Mouse (Mus musculus): Measurements from ENCODE around the gene Spon1.

Gene Spon1

DNA sequence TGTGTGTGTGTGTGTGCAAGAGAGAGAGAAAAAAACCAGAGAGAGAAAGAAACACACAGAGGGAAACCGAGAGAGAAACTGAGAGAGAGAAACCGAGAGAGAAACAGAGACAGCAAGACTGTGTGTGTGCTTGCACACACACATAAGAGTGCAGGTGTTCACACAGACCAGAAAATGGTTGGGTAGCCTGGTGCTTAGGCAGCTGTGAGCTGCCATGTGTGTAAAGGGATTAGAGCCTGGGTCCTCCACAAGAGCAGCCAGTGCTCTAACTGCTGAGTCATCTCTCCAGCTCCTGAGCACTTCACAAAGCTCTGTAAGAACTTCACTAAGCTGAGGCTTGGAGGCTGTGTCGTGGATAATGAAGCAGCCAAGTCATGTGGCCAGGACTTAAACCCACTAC is 80.8 kb downstream of the Spon1 start:
- no peak for DNase-seq

DNA sequence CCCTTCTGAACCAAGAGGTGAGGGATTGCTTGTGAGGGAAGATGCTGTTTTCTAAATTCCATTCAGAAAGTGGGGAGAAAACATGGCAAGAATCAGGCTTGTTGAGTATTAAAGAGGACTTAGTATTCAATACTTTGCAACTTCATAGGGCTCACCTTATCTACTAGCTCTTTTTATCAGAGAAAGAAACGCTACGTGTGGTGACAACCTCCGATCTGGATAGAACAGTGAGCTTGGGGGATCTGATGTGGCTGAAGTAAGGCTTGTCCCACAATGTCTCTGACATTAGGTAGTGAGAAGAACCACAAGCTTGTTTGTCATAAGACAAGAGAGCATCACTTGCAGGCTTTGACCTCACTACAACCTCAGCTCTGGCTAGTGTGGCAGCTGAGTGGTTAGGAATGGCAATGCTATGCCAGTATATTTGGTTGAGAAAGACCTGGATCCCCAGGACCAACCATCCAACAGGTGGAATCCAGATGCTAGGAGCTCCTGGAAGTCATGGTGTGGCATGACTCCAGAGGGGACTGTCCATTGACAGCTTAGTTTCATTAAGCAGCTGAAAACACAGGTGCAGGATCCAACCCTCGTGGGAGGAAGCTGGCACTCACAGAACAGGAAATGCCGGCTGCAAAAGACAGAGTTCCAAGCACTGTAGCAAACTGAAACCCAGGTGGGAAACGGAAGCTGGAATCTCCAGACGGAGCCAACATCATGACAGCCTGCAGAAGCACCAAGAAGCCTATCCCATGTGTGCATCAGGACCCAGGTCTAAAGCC is 81.4 kb downstream of the Spon1 start:
- DNase-seq = no peak

DNA sequence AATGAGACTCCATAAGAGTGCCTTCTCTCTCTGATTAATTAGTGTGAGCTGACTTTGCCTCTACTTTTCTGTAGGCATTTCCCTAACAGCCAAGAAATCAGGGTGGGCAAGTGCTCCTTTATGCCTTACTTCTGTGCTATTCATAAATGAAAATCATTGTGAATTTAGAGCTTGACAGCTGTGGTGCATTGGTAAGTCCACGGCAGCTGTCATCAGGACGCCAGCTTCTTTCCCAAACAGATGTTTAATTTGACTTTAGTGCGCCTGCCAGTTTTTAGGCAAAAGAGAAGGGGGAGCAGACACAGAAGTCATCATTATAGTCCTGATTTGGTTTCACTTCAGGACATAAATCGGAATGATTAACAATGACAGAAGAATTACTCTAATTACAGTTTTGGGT is 84.6 kb downstream of the Spon1 start:
- DNase-seq = no peak

DNA sequence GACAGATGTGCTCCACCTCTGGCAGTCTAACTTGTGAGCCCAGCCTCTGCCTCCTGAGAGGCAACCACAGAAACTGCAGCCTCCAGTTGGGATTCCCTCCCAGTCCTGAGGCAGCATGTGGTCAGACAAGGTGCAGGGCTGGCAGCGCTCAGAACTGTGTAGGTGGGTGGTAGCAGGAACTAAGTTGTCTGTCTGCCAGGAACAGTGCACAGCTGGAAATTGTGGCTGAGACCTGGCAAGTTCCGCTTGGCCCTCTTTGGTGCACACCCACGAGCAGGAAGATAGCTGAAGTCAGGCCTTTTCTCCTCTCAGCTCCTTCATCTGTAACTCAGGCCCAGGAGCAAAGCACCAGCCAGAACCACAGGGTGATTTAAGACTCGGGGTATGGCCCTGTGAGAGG is 89.6 kb downstream of the Spon1 start:
- no peak for DNase-seq

DNA sequence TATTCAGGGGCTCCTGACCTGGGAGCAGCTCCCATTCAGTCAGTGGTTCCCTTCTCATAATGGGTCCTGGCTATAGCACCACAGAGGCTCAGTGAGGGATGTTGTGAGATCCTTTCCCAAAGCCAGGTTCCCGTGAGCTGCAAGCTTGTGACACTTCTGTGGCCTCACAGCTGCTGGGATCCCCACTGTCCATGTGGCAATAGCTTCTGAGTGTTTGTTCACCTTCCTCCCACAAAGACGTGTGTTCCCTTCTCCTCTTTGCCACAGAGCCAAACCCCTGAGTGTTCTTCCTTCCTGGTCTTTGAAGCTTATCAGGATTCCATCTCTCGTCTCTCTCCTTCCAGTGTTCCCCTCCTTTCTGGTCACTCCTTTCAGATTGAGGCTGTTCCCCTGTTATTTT is 90.3 kb downstream of the Spon1 start:
- no peak for DNase-seq

DNA sequence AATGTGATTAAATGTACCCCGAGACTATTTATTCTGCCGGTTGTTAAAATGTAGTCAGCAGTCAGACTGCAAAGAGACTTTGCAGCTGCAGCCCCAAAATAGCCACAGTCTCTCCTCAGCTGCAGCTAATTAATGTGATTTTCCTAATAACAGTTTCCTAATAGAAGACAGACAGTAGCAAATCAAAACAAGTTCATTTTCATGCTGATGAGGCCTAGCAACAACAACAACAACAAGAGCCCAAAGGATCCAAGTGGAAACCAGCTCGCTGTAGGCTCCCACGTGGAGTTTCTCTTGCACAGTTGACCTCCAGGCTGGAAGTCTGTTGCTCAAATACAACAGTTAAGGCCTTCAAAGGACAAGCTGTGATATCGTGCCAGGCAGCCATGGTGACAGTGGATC is 93.7 kb downstream of the Spon1 start:
- DNase-seq = no peak

DNA sequence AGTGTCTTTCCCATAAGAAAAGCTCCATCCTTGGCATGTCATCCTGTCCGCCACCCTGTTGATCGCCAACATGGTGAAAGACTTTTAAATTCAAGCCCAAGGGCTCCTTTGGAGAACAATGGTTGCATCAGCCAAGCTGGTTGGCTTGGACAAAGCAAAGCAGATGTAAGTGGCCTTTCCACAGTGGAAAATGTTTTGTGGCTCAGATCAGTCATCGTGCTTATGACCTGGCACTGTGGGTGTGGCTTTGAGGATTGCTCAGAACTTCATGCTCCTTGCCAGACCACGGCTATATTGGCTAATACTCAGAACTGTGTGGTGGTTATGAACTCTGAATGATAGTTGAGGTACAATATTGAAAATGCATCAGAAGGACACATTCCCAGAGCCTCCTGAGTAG is 96.2 kb downstream of the Spon1 start:
- DNase-seq = no peak

DNA sequence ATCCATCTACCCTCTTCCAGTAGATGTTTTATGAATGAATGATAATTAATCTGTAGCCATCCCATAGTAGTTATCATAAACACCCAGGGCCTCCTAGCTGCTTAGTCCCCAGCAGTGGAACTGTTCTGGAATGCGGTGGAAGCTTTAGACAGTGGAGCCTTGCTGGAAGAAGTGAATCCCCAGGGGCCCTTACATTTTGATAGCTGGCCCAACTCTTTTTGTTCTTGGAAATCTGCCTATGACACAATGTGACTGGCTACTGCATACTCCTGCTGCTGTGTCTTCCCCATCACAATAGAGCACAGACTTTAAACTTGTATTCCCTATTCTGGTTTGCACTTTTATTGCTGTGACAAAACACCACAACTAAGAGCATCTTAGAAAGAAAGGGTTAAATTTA is 107.0 kb downstream of the Spon1 start:
- no peak for DNase-seq

DNA sequence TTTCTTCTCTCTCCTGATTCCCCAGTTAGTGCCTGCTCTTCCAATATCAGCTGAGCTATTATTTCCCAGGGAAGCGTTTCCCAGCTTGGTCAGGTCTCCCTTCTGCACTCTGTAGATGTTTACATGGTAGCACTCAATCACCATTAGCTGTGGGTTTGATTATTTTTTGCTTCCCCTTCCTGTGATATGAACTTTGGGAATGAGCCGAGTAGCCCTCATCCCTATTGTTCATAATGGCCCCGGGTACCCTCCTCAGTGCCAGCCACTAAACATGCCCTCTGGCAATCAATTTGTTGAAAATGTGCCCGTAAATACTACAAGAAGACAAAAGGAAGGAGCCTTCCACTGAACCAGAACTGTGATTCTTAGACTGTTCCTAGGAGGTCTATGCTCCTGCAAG is 111.7 kb downstream of the Spon1 start:
- no peak for DNase-seq

DNA sequence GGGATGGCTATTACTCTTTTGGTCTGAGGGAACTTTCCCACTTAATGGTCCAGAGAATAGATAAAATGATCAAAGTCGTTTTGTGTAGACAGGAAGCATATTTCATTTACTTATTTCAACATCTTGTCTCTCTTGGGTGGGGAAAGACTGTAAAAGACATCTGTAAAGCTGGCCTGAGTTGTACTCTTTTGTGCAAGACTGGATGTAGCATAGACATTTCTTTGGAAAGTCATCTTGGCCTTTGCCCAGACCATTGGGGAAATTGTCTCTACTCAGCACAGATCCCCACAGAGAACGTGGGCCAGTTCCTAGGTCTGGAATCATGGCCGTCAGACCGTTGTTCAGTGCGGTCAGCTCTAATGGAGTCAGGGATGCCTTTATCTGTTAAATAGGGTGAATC is 112.1 kb downstream of the Spon1 start:
- DNase-seq = no peak

DNA sequence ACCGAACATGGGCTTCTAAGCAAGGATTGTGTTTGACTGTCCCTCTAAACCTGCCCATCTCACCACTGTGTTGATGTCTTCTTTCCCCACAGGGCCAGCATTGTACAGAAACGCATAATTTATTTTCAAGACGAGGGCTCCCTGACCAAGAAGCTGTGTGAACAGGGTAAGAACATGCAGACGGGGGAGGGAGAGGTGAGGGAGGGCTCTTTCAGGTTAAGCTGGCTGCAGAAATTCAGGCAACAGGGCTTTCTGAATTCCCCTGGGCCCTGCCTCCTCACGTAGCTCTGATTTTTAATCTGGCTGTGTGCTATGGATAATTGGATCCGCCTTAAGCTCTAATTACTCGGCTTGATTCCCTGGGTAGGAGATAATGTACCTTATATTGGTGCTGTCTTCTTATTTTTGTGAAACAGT is 113.3 kb downstream of the Spon1 start:
- DNase-seq = no peak

DNA sequence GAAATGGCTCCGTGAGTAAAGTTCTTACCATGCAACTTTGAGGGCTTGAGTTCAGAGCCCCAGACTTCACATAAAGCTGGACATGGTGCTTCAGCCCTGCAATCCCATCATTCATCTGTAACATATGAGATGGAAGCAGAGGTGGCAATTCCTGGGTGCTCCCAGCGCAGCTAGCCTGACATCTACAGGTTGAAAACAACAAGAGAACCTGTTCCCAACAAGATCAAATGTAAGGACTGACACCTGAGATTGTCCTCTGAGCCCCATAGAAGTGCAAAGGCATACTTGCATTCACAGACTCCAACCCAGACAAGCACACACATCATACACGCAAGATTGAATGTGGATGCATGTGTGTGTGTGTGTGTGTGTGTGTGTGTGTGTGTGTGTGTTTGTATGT is 114.2 kb downstream of the Spon1 start:
- no peak for DNase-seq

DNA sequence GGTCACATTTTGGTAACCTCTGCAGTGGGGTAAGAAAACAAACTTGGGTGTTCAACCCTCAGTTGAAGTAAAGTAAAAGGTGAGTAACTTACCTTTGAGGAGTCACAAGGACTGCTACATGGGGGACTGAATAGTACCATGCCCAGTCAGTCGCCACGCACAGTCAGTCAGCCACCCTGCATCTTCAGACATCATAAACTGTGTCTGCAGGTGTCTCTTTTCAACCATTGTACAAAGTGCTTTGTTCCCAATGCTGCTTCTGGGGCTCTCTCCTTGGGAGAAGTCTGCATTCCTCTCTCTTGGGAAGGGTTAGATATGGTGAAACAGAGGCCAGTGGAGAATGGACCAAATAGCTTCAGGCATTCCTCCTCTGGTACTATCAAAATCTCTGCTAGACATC is 125.0 kb downstream of the Spon1 start:
- no peak for DNase-seq

DNA sequence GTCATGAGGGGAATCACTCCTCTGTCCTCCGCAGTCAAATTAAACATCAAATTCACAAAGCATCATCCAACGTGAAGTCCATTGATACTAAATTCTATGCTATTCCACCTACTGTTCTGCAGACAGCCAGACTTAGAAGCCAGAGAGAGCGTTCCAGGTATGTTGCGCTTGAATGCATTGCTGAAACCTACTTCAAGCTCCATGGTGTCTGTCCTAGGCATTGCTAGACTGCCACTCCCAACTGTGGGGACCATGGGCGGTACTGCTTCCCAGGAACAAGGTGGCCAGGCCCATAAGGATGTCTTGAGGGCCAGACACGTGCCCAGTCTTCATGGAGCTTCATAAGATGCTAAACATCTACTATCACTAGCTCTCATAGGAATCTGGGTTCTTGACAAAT is 125.7 kb downstream of the Spon1 start:
- DNase-seq = no peak

DNA sequence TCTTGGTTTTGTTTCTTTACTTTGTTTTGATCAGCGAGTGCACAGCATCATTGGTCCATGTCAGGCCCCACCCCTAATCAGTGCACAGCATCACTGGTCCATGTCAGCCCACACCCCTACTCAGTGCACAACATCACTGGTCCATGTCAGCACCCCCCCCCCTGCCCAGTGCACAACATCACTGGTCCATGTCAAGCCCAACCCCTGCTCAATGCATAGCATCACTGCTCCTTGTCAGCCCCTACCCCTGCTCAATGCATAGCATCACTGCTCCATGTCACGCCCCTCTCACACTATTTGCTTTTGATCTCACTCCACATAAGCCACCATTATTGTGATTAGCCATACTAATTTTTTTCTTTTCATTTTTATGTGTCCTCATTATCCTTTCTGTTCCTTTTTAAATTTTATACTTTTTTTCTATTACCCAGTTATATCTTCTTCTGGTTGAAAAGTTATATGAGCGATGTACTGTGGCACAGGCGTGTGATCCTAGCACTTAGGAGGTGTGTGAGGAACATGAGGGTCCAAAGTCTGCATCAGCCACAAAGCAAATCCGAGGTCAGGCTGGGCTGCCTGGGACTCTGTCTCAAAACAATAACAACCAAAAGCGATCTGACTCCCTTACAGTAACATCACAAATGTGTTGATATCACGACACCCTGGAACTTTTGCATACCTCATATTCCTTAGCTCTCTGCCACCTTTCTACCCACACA is 128.3 kb downstream of the Spon1 start:
- DNase-seq = no peak

DNA sequence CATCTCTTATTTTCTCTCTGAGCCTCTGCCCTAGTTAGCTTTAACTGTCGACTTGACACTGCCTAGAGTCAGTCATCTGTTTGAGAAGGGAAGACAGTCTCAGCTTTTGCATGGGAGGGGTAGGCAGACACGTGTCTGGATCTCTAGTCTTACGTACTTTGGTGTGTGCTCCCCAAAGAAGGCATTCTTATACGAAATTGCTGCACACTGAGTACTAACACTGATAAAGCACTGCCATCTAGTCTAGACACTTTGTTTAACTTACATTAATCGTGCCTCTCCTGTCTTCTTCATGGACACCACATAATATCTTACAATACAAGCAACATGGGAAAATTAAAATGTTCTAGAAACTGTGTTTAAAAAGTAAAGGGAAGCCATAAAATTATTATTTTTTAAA is 129.5 kb downstream of the Spon1 start:
- DNase-seq = no peak

DNA sequence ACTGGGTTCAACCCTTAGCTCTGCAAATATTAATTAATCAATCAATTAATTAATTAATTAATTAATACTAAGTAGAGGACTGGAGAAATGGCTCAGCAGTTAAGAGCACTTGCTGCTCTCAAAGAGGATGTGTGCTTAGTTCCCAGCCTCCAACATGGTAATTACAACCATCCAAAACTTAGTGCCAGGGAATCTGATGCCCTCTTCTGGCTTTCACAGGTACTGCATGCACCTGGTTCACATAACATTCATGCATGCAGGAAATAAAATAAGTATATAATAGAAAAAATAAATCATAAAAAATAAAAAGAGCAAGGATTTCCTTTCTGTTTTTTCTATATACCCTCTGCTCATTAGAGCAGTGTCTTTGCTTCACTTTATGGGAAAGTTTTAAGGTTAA is 132.6 kb downstream of the Spon1 start:
- no peak for DNase-seq

DNA sequence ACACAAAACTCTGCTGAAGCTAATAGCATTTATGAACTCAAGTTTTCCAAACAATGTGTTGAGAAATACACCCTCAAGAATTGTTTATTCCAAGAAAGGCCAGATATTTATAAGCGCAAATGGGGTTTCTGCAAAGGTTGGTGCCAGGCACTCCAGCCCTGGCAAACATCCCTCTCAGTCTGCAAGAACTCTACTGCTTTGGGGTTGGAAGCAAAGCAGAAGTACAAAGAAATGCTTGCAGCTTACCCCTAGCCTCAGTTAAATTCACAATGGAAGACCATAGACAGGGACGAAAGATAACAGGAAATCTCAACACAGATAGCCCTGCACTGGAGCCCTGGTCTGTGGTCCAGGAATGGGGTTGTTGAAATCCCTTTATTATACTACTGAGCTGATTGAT is 135.7 kb downstream of the Spon1 start:
- no peak for DNase-seq

DNA sequence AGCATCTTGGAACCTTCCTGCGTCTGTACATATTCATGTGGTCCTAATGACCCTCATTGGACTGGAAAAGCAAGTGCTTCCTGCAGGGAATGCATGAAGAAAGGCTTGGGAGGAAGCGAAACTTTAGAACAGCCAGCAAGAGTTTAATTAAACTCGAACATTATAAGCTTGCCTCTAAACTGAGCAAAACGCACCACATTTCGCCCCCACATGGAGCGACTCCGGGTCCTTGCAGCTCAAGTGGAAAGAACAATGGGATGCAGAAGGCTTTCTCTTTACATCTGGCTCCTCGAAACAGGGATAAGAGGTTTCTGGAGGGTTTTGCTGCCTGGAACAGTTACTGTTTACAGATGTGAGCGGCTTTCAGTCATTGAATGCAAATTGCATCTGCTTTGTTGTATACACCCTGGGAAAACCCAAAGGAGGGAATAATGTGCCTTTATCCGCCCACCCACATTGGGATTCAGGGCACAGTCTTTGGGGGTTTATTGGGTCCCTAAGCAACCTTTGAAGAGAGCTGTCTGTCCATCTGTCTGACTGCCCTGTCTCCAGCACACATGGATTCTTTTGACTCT is 136.2 kb downstream of the Spon1 start:
- DNase-seq = no peak

DNA sequence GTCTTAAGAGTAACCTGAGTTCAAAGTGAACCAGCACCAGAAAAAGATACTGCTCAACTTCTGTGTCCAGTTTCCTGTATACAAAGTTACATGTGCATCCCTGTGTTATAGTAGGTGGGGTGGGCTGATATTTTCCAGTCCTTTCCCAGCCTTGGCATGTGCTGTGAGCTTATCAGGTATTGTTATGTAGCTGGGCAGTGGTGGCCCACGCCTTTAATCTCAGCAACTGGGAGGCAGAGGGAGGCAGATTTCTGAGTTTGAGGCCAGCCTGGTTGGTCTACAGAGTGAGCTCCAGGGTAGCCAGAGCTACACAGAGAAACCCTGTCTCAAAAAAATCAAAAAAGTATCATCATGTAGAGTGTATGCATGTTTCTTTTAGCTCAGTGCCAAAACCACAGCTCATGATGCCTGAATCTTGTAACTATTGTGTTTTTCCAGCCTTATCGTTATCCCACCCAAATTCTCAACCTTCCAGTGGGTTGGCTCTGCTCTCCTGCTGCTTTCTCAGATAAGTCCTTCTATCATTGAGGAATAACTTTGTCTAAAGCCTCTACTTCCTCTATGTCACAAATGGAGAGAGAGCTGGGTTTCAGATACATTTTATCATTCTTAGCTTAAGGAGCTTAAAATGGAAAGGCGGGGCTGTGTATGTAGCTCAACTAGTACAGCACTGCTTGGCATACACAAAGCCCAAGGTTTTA is 137.5 kb downstream of the Spon1 start:
- DNase-seq = no peak

DNA sequence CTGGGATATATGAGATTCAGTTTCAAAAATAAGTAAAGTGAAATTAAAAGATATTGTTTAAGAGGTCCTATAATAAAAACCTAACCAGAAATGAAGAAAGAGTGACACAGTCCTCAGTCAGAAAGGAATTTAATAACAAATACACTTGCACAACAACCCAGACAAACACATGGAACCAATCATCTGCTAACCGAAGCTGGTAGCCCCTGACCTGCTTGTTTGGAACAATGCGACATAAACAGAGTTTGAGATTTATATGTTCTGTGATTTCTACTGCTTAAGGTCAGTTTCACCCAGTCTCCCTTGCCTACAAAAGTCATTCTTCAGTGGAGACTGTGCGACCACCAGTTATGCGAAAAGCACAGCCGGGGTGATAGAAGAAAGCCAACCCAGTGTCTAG is 138.1 kb downstream of the Spon1 start:
- no peak for DNase-seq

DNA sequence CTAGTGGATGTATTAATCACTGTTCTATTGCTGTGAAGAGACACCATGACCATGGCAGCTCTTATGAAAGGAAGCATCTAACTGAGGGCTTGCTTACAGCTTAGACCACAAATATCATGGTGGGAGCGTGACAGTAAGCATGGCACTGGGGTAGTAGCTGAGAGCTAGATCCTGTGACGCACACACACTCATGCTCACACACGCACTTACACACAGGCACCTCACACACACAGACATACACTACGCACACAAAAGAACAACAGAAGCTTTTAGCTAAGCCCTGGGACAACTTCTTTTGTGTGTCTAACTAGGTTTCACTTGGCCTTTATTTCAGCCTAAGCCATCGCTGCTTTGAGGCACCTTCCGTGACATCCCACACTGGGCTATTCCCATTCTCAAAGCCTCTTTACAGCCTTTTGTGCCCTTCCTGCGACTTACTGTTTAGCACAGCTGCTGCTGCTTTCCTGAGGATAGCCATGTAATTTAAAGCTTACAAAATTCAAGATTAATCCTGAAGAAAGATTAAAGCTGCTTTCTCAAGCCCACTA is 138.6 kb downstream of the Spon1 start:
- no peak for DNase-seq

DNA sequence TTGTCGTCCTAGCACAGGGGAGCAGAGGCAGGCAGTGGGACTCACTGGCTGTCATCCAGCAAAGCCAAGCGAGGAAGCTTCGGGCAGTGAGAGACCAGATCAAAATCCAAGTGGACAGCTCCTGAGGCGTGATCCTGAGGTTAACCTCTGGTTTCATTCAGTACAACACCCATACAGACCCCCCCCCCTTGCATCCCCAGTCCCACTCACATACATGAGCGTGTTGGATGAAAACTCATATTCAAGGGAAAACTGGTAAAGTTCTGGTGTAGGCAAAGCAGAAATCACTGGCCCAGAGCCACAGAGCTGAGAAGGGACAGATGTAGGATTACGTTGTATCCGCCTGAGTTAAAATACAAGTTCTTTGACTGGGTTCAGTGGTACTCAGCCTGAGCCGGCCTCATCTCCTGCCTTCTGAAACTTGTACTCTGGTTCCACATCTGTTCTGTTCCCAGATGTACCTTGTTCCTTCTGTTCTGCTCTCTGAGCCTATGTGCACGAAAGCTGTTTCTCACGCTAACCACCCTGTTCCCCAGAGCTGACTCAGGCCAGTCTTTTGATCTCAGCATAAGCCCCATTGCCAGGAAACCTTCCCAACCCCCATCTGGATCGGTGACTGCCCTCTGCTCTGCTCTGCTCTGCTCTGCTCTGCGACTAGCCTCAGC is 143.5 kb downstream of the Spon1 start:
- peak; percentile 32 for DNase-seq
